Mouse (Mus musculus) heart, adult 2 months (tissue): ENCODE data around the gene Gm20388. TPM values are rescaled to one million over a fixed set of nuclear protein-coding genes. Genes with fewer than 3 reads are reported as not detected.

Experiments used
- DNase-seq, 2 experiments: peaks; one replicate each; pipeline ENCODE4 v3.0.0; 2021
- H3K27ac ChIP-seq: fragments of 200-600 bp; 2 replicates; pipeline ENCODE4 v1.8.1; 2022
- H3K27me3 ChIP-seq: fragments of 200-500 bp; 2 replicates; pipeline ENCODE4 v1.6.1; 2012; ENCODE audit warnings: mild to moderate bottlenecking, low read length, inconsistent platforms, mixed read lengths; ENCODE audit not compliant: control insufficient read depth, insufficient read depth
- H3K36me3 ChIP-seq: fragments of 200-500 bp; 2 replicates; pipeline ENCODE4 v1.6.1; 2012; ENCODE audit warnings: low read length, inconsistent platforms; ENCODE audit not compliant: control insufficient read depth, insufficient read depth
- H3K4me1 ChIP-seq: fragments of 200-500 bp; 2 replicates; pipeline ENCODE4 v1.6.1; 2011; ENCODE audit warnings: low read length; ENCODE audit not compliant: control insufficient read depth, insufficient read depth
- H3K4me3 ChIP-seq: fragments of 200-600 bp; 2 replicates; pipeline ENCODE4 v1.8.1; 2022
- H3K79me2 ChIP-seq: fragments of 200-500 bp; replicated peaks from 2 replicates; pipeline ENCODE4 v1.6.1; 2012; ENCODE audit warnings: mild to moderate bottlenecking, inconsistent platforms, low read length, moderate library complexity, mixed read lengths; ENCODE audit not compliant: control insufficient read depth, insufficient read depth
- H3K9ac ChIP-seq: fragments of 200-500 bp; 2 replicates; pipeline ENCODE4 v1.6.1; 2012; ENCODE audit warnings: low read depth, mild to moderate bottlenecking, control low read depth, inconsistent platforms, low read length, mixed read lengths
- CTCF ChIP-seq: fragments of 200-600 bp; IDR thresholded peaks from 2 replicates; pipeline ENCODE4 v1.8.1; 2022; ENCODE audit warnings: antibody characterized with exemption, mild to moderate bottlenecking, moderate library complexity
- EP300 ChIP-seq: fragments of 200-500 bp; IDR thresholded peaks from 2 replicates; pipeline ENCODE4 v1.6.1; 2011; ENCODE audit warnings: low read depth, low read length, control low read depth; ENCODE audit not compliant: insufficient read depth
- POLR2A ChIP-seq: fragments of 200-500 bp; IDR thresholded peaks from 2 replicates; pipeline ENCODE4 v1.6.1; 2011; ENCODE audit warnings: mild to moderate bottlenecking, low read depth, low read length, control low read depth; ENCODE audit not compliant: insufficient read depth
- WGBS: fragments of 180-500 bp; shearing (Covaris S2); methylation state at CpG from one replicate; pipeline ENCODE4 v1.1.7; 2018; 5-methylcytosine and 5-hydroxymethylcytosine counted together
- intact Hi-C: fragments of 180-260 bp; cut with DNase I; formaldehyde crosslinking; loops from one replicate; pipeline ENCODE4 v1.15.1; 2025
- polyA plus RNA-seq: library from polyadenylated mRNA; depleted of rRNA; stranded (reverse); fragments of >200 nt; gene quantifications from 2 replicates; pipeline ENCODE4 v1.2.3, GENCODE M21; 2012
- total RNA-seq, 2 experiments: library from RNA; stranded (reverse); gene quantifications; 2 replicates each; pipeline ENCODE4 v1.2.3; 2021

Gm20388 gene
- total and polyA plus RNA-seq, 3 experiments = 1.8 to 32.3 TPM; not detected in 1

DNA sequence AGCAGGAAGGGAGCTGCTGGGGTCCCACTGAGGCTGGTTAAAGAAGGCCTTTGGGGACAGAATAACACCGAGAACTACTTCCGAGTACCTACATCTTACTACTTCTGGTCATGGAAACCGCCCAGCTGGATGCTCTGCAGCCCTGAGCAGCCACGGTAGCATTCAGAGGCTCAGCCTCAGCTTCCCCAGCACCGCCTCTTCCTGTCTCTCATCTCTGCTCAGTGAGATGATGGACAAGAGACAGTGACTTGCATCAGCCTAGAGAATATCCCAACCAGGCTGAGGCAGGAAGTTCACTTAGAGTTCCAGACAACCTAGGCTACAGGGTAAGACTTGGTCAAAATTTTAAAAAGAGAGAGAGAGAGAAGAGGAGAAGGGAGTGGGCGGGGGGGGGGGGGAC lies 3876.0 kb downstream of the Gm20388 start:
- 68% methylated on average over 6 of the region's 6 CpGs for WGBS

DNA sequence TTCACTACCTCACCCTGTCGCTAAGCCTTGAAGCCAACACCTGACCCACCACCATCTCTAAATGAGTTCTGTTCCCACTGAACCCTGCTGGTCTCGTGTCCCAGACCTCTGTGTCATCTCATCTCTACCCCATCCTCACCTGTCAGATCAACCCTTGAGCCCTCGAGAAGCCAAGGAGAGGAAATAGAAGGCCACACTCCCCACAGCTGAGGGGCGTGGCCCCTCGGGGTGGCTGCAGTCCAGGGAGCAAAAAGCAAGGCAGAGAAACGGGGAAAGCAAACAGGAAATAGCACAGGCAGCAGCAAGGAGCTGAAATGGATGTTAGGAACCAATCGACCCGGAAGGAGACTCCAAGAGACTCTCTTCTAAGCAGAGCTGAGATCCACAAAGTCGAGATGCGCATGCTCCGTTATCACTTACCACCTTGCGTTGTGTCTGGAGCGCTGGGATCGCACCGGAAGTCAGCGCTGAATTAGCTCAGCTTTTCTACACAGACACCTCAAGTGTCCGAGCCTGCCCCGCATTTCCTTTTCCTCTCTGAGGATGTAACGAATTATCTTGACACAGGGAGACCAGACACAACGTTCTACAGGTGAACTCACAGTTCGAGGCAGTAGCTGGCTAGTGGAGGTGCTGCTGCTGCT lies 3876.7 kb downstream of the Gm20388 start:
- H3K4me1 ChIP-seq = peaks cover 4% of the 10 kb centered on the region
- intact Hi-C loops = no loop called here
- H3K4me3 ChIP-seq = no peak overlapping the region
- H3K27me3 ChIP-seq = no peaks in the 10 kb centered on the region
- H3K36me3 ChIP-seq = no peaks in the 10 kb centered on the region
- H3K9ac ChIP-seq = no peak overlapping the region
- no peaks in the 10 kb centered on the region for H3K79me2 ChIP-seq
- no peak for TF ChIP-seq CTCF
- TF ChIP-seq EP300 = no peak
- no peak for TF ChIP-seq POLR2A
- WGBS = 29% methylated on average over 21 of the region's 21 CpGs
- no peak overlapping the region for H3K27ac ChIP-seq
- DNase-seq = no peak

More for the DNA sequence above, 3876.0 kb downstream of the Gm20388 start:
- peak overlapping the region; percentile 70 for H3K27ac ChIP-seq
- intact Hi-C loops = no loop called here
- H3K9ac ChIP-seq = no peak overlapping the region
- TF ChIP-seq POLR2A (no peak), EP300 (no peak; the same call in 1 of the 2 replicates), CTCF (no peak)
- no peaks in the 10 kb centered on the region for H3K79me2 ChIP-seq
- no peaks in the 10 kb centered on the region for H3K36me3 ChIP-seq
- DNase-seq = no peak
- H3K4me3 ChIP-seq = no peak overlapping the region
- H3K4me1 ChIP-seq = peaks cover 4% of the 10 kb centered on the region
- H3K27me3 ChIP-seq = no peaks in the 10 kb centered on the region

DNA sequence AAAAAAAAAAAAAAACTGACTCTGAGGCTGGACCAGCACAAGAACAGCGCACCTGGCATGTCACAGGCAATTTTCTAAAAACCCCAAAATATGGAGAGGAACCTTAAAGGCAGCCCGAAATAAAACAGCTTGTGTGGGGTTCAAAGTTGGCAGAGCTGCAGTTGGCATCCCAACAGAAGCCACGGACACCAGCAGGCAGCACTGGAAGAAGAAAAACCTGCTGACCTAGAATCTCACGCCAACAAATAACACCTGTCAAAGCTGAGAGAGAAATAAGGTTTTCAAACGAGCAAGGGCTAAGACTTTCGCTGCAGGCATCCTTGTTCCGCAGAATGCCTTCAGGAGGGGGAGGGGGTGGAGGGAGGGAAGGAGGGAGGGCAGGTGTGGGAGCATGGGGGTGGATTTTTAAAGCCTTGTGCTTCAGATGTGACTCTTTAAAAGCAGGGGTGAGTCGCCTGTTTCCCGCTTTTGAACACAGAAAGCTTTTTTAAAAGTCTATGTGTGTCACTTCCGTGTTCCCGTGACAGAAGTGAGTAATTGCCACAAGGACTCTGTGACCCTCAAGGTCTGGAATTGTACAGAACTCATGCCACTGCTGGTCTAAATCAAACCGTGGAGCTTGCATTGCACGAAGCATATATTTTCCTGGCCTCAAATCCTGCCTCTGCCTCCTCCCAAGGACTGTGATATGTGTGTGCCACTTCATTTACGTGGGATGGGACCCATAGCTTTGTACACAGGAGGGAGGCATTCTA lies 3878.0 kb downstream of the Gm20388 start:
- intact Hi-C loops = no loop called here
- 59% methylated on average over 14 of the region's 14 CpGs for WGBS

GRCm38 (mm10) chr8:123789461-123789860 lies 3878.8 kb downstream of the Gm20388 start:
- DNase-seq = no peak
- Histone ChIP-seq H3K4me3 (no peak overlapping the region), H3K36me3 (no peaks in the 10 kb centered on the region), H3K79me2 (no peaks in the 10 kb centered on the region), H3K4me1 (peaks cover 3% of the 10 kb centered on the region), H3K9ac (no peak overlapping the region), H3K27me3 (no peaks in the 10 kb centered on the region), H3K27ac (no peak overlapping the region)
- WGBS = 68% methylated on average over 9 of the region's 9 CpGs
- TF ChIP-seq EP300 = no peak
- no peak for TF ChIP-seq POLR2A
- no peak for TF ChIP-seq CTCF
- intact Hi-C loops = no loop called here

More for the DNA sequence above, 3878.0 kb downstream of the Gm20388 start:
- TF ChIP-seq CTCF (no peak), EP300 (no peak), POLR2A (no peak)
- H3K27ac ChIP-seq = no peak overlapping the region
- H3K27me3 ChIP-seq = no peaks in the 10 kb centered on the region
- H3K79me2 ChIP-seq = no peaks in the 10 kb centered on the region
- H3K4me1 ChIP-seq = peaks cover 4% of the 10 kb centered on the region
- H3K36me3 ChIP-seq = no peaks in the 10 kb centered on the region
- DNase-seq = no peak
- no peak overlapping the region for H3K4me3 ChIP-seq
- no peak overlapping the region for H3K9ac ChIP-seq

GRCm38 (mm10) chr8:123789970-123790369 lies 3879.3 kb downstream of the Gm20388 start:
- TF ChIP-seq EP300 = peak; percentile 76
- peak; percentile 99 for TF ChIP-seq CTCF
- TF ChIP-seq POLR2A = no peak
- Histone ChIP-seq H3K4me3 (no peak overlapping the region), H3K27ac (no peak overlapping the region), H3K27me3 (no peaks in the 10 kb centered on the region), H3K36me3 (no peaks in the 10 kb centered on the region), H3K79me2 (no peaks in the 10 kb centered on the region), H3K9ac (no peak overlapping the region), H3K4me1 (peaks cover 3% of the 10 kb centered on the region)
- DNase-seq = peak; percentile 78 to 88
- intact Hi-C loops = loop anchor here (1.0 to 10.0 kb wide), 3 partner anchors 42 to 575 kb away; no protein-coding TSS in a partner anchor
- under 1% methylated on average over 4 of the region's 4 CpGs for WGBS
